ENCODE assay signal across 8 mouse cellular contexts in the genomic region with DNA sequence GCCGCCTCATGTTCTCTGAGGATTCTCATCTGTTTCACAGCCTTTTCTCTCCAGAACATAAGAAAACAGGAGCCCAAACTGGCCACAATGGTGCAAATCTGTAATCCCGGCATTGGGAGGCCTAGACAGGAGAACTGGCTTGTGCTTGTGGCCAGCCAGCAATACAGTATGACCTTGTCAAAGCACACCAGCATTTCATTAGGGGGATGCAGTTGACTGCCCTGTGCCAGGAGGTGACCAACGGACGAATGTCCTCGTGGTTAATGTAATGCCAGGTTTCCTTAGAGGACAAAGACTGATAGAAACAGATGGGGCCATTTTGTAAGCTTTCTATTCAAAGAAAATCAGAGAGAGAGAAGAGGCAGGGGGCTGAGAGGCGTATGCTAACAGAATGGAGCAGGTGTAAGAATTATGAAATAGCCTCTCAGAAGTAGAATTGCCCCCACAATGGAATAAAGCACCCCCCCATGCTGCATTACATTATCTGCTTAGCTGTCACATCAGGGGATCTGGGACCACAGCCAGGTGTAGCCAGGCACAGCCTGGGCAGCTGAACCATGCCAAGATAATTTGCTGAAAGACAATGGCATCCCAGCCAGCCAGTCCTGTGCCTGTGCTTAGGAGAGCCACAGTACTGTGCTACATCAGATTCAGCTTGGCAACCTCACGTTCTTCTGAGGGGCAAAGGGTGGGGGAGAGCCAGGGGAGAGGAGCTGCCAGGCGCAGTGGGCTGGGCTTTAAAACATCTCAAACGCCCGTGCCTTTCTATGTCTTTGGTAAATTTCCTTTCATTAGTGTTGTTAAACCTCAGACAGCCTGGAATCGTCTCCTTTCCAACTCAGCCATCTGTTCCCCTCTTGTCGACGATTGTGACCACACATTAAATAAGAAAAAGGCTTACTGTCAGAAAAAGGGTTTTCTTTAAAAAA.
DNase-seq lines count a peak whose midpoint lies in the region.

No protein-coding gene starts in this region.

- H3K36me3 ChIP-seq in hindbrain, embryonic 10.5 days: no peaks in the 10 kb centered on the region

- WGBS in hindbrain, embryonic 10.5 days: 64% methylated on average over 13 of the region's 13 CpGs

- H3K9me3 ChIP-seq in hindbrain, embryonic 10.5 days: no peaks in the 10 kb centered on the region

- peaks cover 11% of the 10 kb centered on the region for H3K4me1 ChIP-seq in hindbrain, embryonic 10.5 days (replicated peaks)

- H3K27me3 ChIP-seq in hindbrain, embryonic 10.5 days (ENCODE audit: insufficient read depth, poor library complexity, severe bottlenecking): no peaks in the 10 kb centered on the region

- DNase-seq in retina, adult 2 months (ENCODE audit: low read depth, low spot score): peak; percentile 16
- no peak for DNase-seq in retina, embryonic 14.5 days (ENCODE audit: low spot score)
- no peak for DNase-seq in hindbrain, embryonic 10.5 days (ENCODE audit: low spot score)
- DNase-seq in layer of hippocampus, postnatal 36 days: peak; percentile 77 to 81
- DNase-seq in right cerebral cortex, adult 18-20 months: peak; percentile 75
- no peak for DNase-seq in lung, postnatal 14 days
- DNase-seq in thymus, adult 18-20 months: no peak
- no peak for DNase-seq in yolk sac, embryonic 10.5 days (ENCODE audit: low spot score)

- H3K4me3 ChIP-seq in hindbrain, embryonic 10.5 days: no peak overlapping the region

- peak overlapping the region; percentile 76 for H3K27ac ChIP-seq in hindbrain, embryonic 10.5 days

Comparison
In these comparisons a context has a peak if more than half of its experiments do, and no peak if none do; other contexts are left out.
1. DNase-seq: peak in retina, adult 2 months (single experiment), layer of hippocampus, postnatal 36 days (2 of 2) and right cerebral cortex, adult 18-20 months (single experiment); none in retina, embryonic 14.5 days (single experiment), hindbrain, embryonic 10.5 days (single experiment), lung, postnatal 14 days (single experiment), thymus, adult 18-20 months (0 of 2) and yolk sac, embryonic 10.5 days (single experiment).